Mouse (Mus musculus) olfactory bulb, adult 2 months (tissue): ENCODE measurements at regions not wholly inside any gene's neighbourhood (a gene's known extent, or its start where the extent isn't known, plus 50 kb on each side); places are given as distances from the start of the nearest gene placed in this dataset.

ENCODE experiments used
- CTCF ChIP-seq: fragments of 200-500 bp; IDR thresholded peaks from 2 replicates; pipeline ENCODE4 v1.5.1; 2012; ENCODE audit warnings: low read depth, mild to moderate bottlenecking, low read length, moderate library complexity; ENCODE audit not compliant: insufficient read depth
- POLR2A ChIP-seq: fragments of 200-500 bp; IDR thresholded peaks from 2 replicates; pipeline ENCODE4 v1.6.1; 2012; ENCODE audit warnings: mild to moderate bottlenecking, low read depth, low read length, moderate library complexity; ENCODE audit not compliant: insufficient read depth

GRCm38 (mm10) chr13:51026311-51026918 lies 74.3 kb upstream of the Spin1 start:
- TF ChIP-seq POLR2A (no peak), CTCF (no peak)
